Comparison of ENCODE assay signal across 12 mouse cellular contexts in genomic region chr1:36528351-36528750, GRCm38 (mm10). TPM values are rescaled to one million over a fixed set of nuclear protein-coding genes. Genes with fewer than 3 reads are reported as not detected.
A peak's percentile ranks its signal among the peaks of the same experiment; 100 is the strongest.
DNase-seq lines count a peak whose midpoint lies in the region; ATAC-seq and TF ChIP-seq lines count a peak whose summit lies in the region.
"Had no signal": no experiment of that assay in that cellular context is flagged by ENCODE, and none has a peak within 500 bp of the region (broad histone marks: within the 10 kb centered on the region; RNA-seq: fewer than 3 reads in every experiment).

No protein-coding gene starts in this region.

- no peaks in the 10 kb centered on the region for H3K27me3 ChIP-seq in heart, adult 2 months (ENCODE audit: control insufficient read depth, insufficient read depth, low read length)
- no peaks in the 10 kb centered on the region for H3K27me3 ChIP-seq in MEL (ENCODE audit: control insufficient read depth in 1 of 2, insufficient read depth in 2 of 2, low read length in 2 of 2)
- H3K27me3 ChIP-seq in embryonic facial prominence, embryonic 14.5 days (replicated peaks; ENCODE audit: control insufficient read depth, insufficient read depth, low read length) = no peaks in the 10 kb centered on the region

- 7% methylated on average over 1 of the region's 1 CpGs for WGBS in heart, adult 2 months
- WGBS in embryonic facial prominence, embryonic 14.5 days = 25% methylated on average over 1 of the region's 1 CpGs

- TF ChIP-seq EP300 in heart, adult 2 months (IDR thresholded peaks at IDR 0.05; ENCODE audit: insufficient read depth, low read depth, low read length) = no peak
- no peak for TF ChIP-seq EP300 in MEL (IDR thresholded peaks at IDR 0.05; ENCODE audit: low read depth in 1 of 2, low read length in 2 of 2)

- no peak overlapping the region for H3K9ac ChIP-seq in heart, adult 2 months (ENCODE audit: low read depth, low read length)
- H3K9ac ChIP-seq in MEL (ENCODE audit: control insufficient read depth, low read depth, low read length, poor library complexity, severe bottlenecking) = no peak overlapping the region
- H3K9ac ChIP-seq in embryonic facial prominence, embryonic 14.5 days (ENCODE audit: low read depth, low read length) = no peak overlapping the region

- H3K36me3 ChIP-seq in heart, adult 2 months (ENCODE audit: control insufficient read depth, insufficient read depth, low read length) = no peaks in the 10 kb centered on the region
- peaks cover 0 to 5% of the 10 kb centered on the region in 2 experiments; a peak in 2 of 4 replicates for H3K36me3 ChIP-seq in MEL (ENCODE audit: control insufficient read depth in 1 of 2, insufficient read depth in 2 of 2, low read length in 2 of 2)
- peaks cover 43% of the 10 kb centered on the region for H3K36me3 ChIP-seq in embryonic facial prominence, embryonic 14.5 days (ENCODE audit: control insufficient read depth, insufficient read depth, low read length)

- ATAC-seq in embryonic facial prominence, embryonic 14.5 days (ENCODE audit: low read depth) = peak; percentile 28; the same call in 1 of the 2 replicates
- 0 out of 2 replicates have a peak, but pooled peaks have one; percentile 17 for ATAC-seq in megakaryocyte progenitor cell, adult 5-6 weeks (replicated peaks; ENCODE audit: poor library complexity)

- intact Hi-C loops in heart, adult 2 months (cut with DNase I) = no loop called here

- no peak overlapping the region for H3K27ac ChIP-seq in heart, adult 2 months
- H3K27ac ChIP-seq in MEL (ENCODE audit: control insufficient read depth, low read depth, low read length) = no peak overlapping the region
- H3K27ac ChIP-seq in embryonic facial prominence, embryonic 14.5 days (replicated peaks; ENCODE audit: low read depth, low read length) = no peak overlapping the region
- H3K27ac ChIP-seq: macrophage had no signal

- no peaks in the 10 kb centered on the region for H3K79me2 ChIP-seq in heart, adult 2 months (replicated peaks; ENCODE audit: control insufficient read depth, insufficient read depth, low read length)
- H3K79me2 ChIP-seq in MEL (ENCODE audit: control insufficient read depth, insufficient read depth, low read length, poor library complexity) = no peaks in the 10 kb centered on the region

- no peak for DNase-seq in heart, adult 2 months
- no peak for DNase-seq in heart, adult 18-20 months
- peak; percentile 62 for DNase-seq in MEL (ENCODE audit: low read depth, low spot score)
- peak; percentile 85 for DNase-seq in embryonic facial prominence, embryonic 14.5 days (ENCODE audit: low spot score)
- no peak for DNase-seq in testis, postnatal 10 days (ENCODE audit: low spot score)
- no peak for DNase-seq in right cerebral cortex, postnatal 14 days
- no peak for DNase-seq in right cerebral cortex, postnatal 10 days (ENCODE audit: low spot score in 2 of 2)
- DNase-seq: adrenal gland, postnatal 25 days; gastrocnemius, postnatal 36 days; thymus, postnatal 36 days had no signal

- TF ChIP-seq CTCF in heart, adult 2 months (IDR thresholded peaks at IDR 0.05) = no peak
- no peak for TF ChIP-seq CTCF in MEL (IDR thresholded peaks at IDR 0.05 in 2 of 3, conservative IDR thresholded peaks at IDR 0.05 in 1 of 3; ENCODE audit: control insufficient read depth in 1 of 3, insufficient read depth in 1 of 3, low read depth in 2 of 3, low read length in 3 of 3, poor library complexity in 1 of 3, severe bottlenecking in 1 of 3)

- 0 out of 2 replicates have a peak, but pooled peaks have one; percentile 23 for TF ChIP-seq POLR2A in heart, adult 2 months (IDR thresholded peaks at IDR 0.05; ENCODE audit: insufficient read depth, low read depth, low read length)
- no peak for TF ChIP-seq POLR2A in MEL (IDR thresholded peaks at IDR 0.05; ENCODE audit: control insufficient read depth in 1 of 2, insufficient read depth in 1 of 2, low read depth in 1 of 2, low read length in 2 of 2, poor library complexity in 1 of 2)

- no peak for TF ChIP-seq RAD21 in MEL (IDR thresholded peaks at IDR 0.05; ENCODE audit: low read depth, low read length)

- H3K4me3 ChIP-seq in heart, adult 2 months = no peak overlapping the region
- no peak overlapping the region for H3K4me3 ChIP-seq in MEL (ENCODE audit: control insufficient read depth in 1 of 2, insufficient read depth in 1 of 2, low read depth in 2 of 2, low read length in 2 of 2)
- no peak overlapping the region for H3K4me3 ChIP-seq in embryonic facial prominence, embryonic 14.5 days (ENCODE audit: low read depth, low read length)

- H3K4me2 ChIP-seq in embryonic facial prominence, embryonic 14.5 days (ENCODE audit: low read depth, low read length) = no peak overlapping the region

- peaks cover 2% of the 10 kb centered on the region; the same call in 1 of the 2 replicates for H3K4me1 ChIP-seq in heart, adult 2 months (ENCODE audit: control insufficient read depth, insufficient read depth, low read length)
- H3K4me1 ChIP-seq in MEL (ENCODE audit: control insufficient read depth in 1 of 2, insufficient read depth in 2 of 2, low read length in 2 of 2) = peaks cover 0 to 3% of the 10 kb centered on the region in 2 experiments; a peak in 1 of 4 replicates
- no peaks in the 10 kb centered on the region for H3K4me1 ChIP-seq in embryonic facial prominence, embryonic 14.5 days (ENCODE audit: control insufficient read depth, insufficient read depth, low read length)

- no peaks in the 10 kb centered on the region for H3K9me3 ChIP-seq in MEL (replicated peaks; ENCODE audit: insufficient read depth, low read length)
- H3K9me3 ChIP-seq in embryonic facial prominence, embryonic 14.5 days (ENCODE audit: control insufficient read depth, low read length) = no peaks in the 10 kb centered on the region

TF ChIP-seq in MEL, 35 proteins besides CTCF, POLR2A, EP300 and RAD21 (continues in another document):
- TF ChIP-seq CHD1 (IDR thresholded peaks at IDR 0.05; ENCODE audit: low read depth, low read length) (no peak), POLR2AphosphoS5 (IDR thresholded peaks at IDR 0.05; ENCODE audit: borderline replicate concordance, low read depth, low read length) (no peak), KAT2A (conservative IDR thresholded peaks at IDR 0.05; ENCODE audit: low read depth, low read length) (no peak), TAL1 (IDR thresholded peaks at IDR 0.05; ENCODE audit: low read length) (no peak), ETS1 (IDR thresholded peaks at IDR 0.05; ENCODE audit: low read depth, low read length) (no peak), MYB (IDR thresholded peaks at IDR 0.05; ENCODE audit: low read depth, low read length) (no peak)

RNA-seq across cellular contexts. Expression of gene Ankrd23, which starts 8.3 kb away (rescaled TPM):
- total RNA-seq in heart, adult 2 months (2021) = 100 to 1,000 TPM; 310 to 338 TPM
- 397 and 412 TPM in 2 replicates for polyA plus RNA-seq in heart, adult 2 months (2012; rRNA removed)
- 100 to 1,000 TPM; 315 to 408 TPM for total RNA-seq in heart, adult 18-20 months (2021)
- 2.0 and 2.9 TPM in 2 replicates for total RNA-seq in MEL (2012; rRNA removed)
- polyA plus RNA-seq in MEL (2012; ENCODE audit: insufficient read depth in 1 of 2, insufficient read length in 2 of 2, low read depth in 1 of 2, low replicate concordance in 2 of 2, missing spikeins in 1 of 2) = 1 to 10 TPM in 1 of 2 experiments, not detected in 1; 3.7 TPM
- 12.3 and 13.2 TPM in 2 replicates for polyA plus RNA-seq in embryonic facial prominence, embryonic 14.5 days (2014; fragmentation: Nextera tagmentation; extraction: Ambion mirVana)
- 1.3 and 2.5 TPM in 2 replicates for total RNA-seq in megakaryocyte progenitor cell, adult 5-6 weeks (2015)
- total RNA-seq in megakaryocyte progenitor cell, adult 5-6 weeks (2017) = 4.8 and 7.4 TPM in 2 replicates

RNA-seq across cellular contexts. Expression of gene Gm42417, which starts 10.9 kb away (rescaled TPM):
- total RNA-seq in heart, adult 2 months (2021) = 100 to 1,000 TPM; 148 to 172 TPM
- polyA plus RNA-seq in heart, adult 2 months (2012; rRNA removed) = 0.09 TPM in 1 of 2 replicates, not detected in the other
- 100 to 1,000 TPM; 174 to 267 TPM for total RNA-seq in heart, adult 18-20 months (2021)
- total RNA-seq in MEL (2012; rRNA removed) = not detected in 2 replicates
- polyA plus RNA-seq in MEL (2012; ENCODE audit: insufficient read depth in 1 of 2, insufficient read length in 2 of 2, low read depth in 1 of 2, low replicate concordance in 2 of 2, missing spikeins in 1 of 2) = under 1 TPM in 1 of 2 experiments, not detected in 1; 0.74 TPM
- polyA plus RNA-seq in embryonic facial prominence, embryonic 14.5 days (2014; fragmentation: Nextera tagmentation; extraction: Ambion mirVana) = not detected in 2 replicates
- total RNA-seq in megakaryocyte progenitor cell, adult 5-6 weeks (2015) = 0.62 and 0.83 TPM in 2 replicates
- 3.1 TPM in 1 of 2 replicates, not detected in the other for total RNA-seq in megakaryocyte progenitor cell, adult 5-6 weeks (2017)
- total RNA-seq: adrenal gland, postnatal 25 days had no signal

RNA-seq across cellular contexts. Expression of gene Cnnm3, which starts 16.7 kb away (rescaled TPM):
- 10 to 100 TPM; 11.1 to 15.1 TPM for total RNA-seq in heart, adult 2 months (2021)
- polyA plus RNA-seq in heart, adult 2 months (2012; rRNA removed) = 14.1 and 15.6 TPM in 2 replicates
- total RNA-seq in heart, adult 18-20 months (2021) = 10 to 100 TPM; 13.1 to 16.6 TPM
- total RNA-seq in MEL (2012; rRNA removed) = 3.8 and 4.2 TPM in 2 replicates
- polyA plus RNA-seq in MEL (2012; ENCODE audit: insufficient read depth in 1 of 2, insufficient read length in 2 of 2, low read depth in 1 of 2, low replicate concordance in 2 of 2, missing spikeins in 1 of 2) = 1 to 10 TPM in 1 of 2 experiments, not detected in 1; 9.9 TPM
- polyA plus RNA-seq in embryonic facial prominence, embryonic 14.5 days (2014; fragmentation: Nextera tagmentation; extraction: Ambion mirVana) = 4.8 and 5.1 TPM in 2 replicates
- 13.0 and 15.2 TPM in 2 replicates for total RNA-seq in megakaryocyte progenitor cell, adult 5-6 weeks (2015)
- 8.0 and 13.0 TPM in 2 replicates for total RNA-seq in megakaryocyte progenitor cell, adult 5-6 weeks (2017)

RNA-seq across cellular contexts. Expression of gene Ankrd39, which starts 18.9 kb away (rescaled TPM):
- 1 to 10 TPM; 6.2 to 6.3 TPM for total RNA-seq in heart, adult 2 months (2021)
- 11.1 TPM in 2 replicates for polyA plus RNA-seq in heart, adult 2 months (2012; rRNA removed)
- total RNA-seq in heart, adult 18-20 months (2021) = 1 to 10 TPM; 5.8 to 6.2 TPM
- total RNA-seq in MEL (2012; rRNA removed) = 8.8 and 9.7 TPM in 2 replicates
- polyA plus RNA-seq in MEL (2012; ENCODE audit: insufficient read depth in 1 of 2, insufficient read length in 2 of 2, low read depth in 1 of 2, low replicate concordance in 2 of 2, missing spikeins in 1 of 2) = 10 to 100 TPM in 1 of 2 experiments, not detected in 1; 14.4 TPM
- polyA plus RNA-seq in embryonic facial prominence, embryonic 14.5 days (2014; fragmentation: Nextera tagmentation; extraction: Ambion mirVana) = 19.5 and 20.0 TPM in 2 replicates
- 4.6 and 4.9 TPM in 2 replicates for total RNA-seq in megakaryocyte progenitor cell, adult 5-6 weeks (2015)
- 5.4 and 7.3 TPM in 2 replicates for total RNA-seq in megakaryocyte progenitor cell, adult 5-6 weeks (2017)

RNA-seq across cellular contexts. Expression of gene Sema4c, which starts 29.8 kb away (rescaled TPM):
- 10 to 100 TPM; 10.6 to 11.1 TPM for total RNA-seq in heart, adult 2 months (2021)
- polyA plus RNA-seq in heart, adult 2 months (2012; rRNA removed) = 12.7 and 15.2 TPM in 2 replicates
- 10 to 100 TPM in 1 of 2 experiments, 1 to 10 TPM in 1; 9.2 to 10.4 TPM for total RNA-seq in heart, adult 18-20 months (2021)
- total RNA-seq in MEL (2012; rRNA removed) = 0.19 and 0.33 TPM in 2 replicates
- polyA plus RNA-seq in MEL (2012; ENCODE audit: insufficient read depth in 1 of 2, insufficient read length in 2 of 2, low read depth in 1 of 2, low replicate concordance in 2 of 2, missing spikeins in 1 of 2) = 1 to 10 TPM in 1 of 2 experiments, not detected in 1; 1.4 TPM
- 2.3 and 3.8 TPM in 2 replicates for polyA plus RNA-seq in embryonic facial prominence, embryonic 14.5 days (2014; fragmentation: Nextera tagmentation; extraction: Ambion mirVana)
- total RNA-seq in megakaryocyte progenitor cell, adult 5-6 weeks (2015) = 0.42 and 0.66 TPM in 2 replicates
- 0.64 and 1.00 TPM in 2 replicates for total RNA-seq in megakaryocyte progenitor cell, adult 5-6 weeks (2017)

Comparison
In these comparisons a context has a peak if more than half of its experiments do, and no peak if none do; other contexts are left out.
1. DNase-seq: peak in MEL (single experiment) and embryonic facial prominence, embryonic 14.5 days (single experiment); none in heart, adult 2 months (0 of 2), heart, adult 18-20 months (0 of 2), testis, postnatal 10 days (single experiment), right cerebral cortex, postnatal 14 days (single experiment) and right cerebral cortex, postnatal 10 days (0 of 2).
2. RNA of gene Ankrd23, which starts 8.3 kb away (total RNA-seq): 315 to 408 TPM in heart, adult 18-20 months and 310 to 338 TPM in heart, adult 2 months; 1.3 to 7.4 TPM in megakaryocyte progenitor cell, adult 5-6 weeks and 2.0 to 2.9 TPM in MEL; every median in the first group is over 10 times any median in the second.
3. RNA of gene Gm42417, which starts 10.9 kb away (total RNA-seq): 174 to 267 TPM in heart, adult 18-20 months and 148 to 172 TPM in heart, adult 2 months; 0.62 to 3.1 TPM in megakaryocyte progenitor cell, adult 5-6 weeks and not detected in MEL; every median in the first group is over 10 times any median in the second.